Mouse (Mus musculus) cerebellum, adult 2 months (tissue): ENCODE data around the gene Thap11. TPM values are rescaled to one million over a fixed set of nuclear protein-coding genes. Genes with fewer than 3 reads are reported as not detected.

Experiments used
- DNase-seq, 2 experiments: peaks; one replicate each; pipeline ENCODE4 v3.0.0; 2021
- H3K27ac ChIP-seq: fragments of 200-500 bp; 2 replicates; pipeline ENCODE4 v1.5.1; 2012; ENCODE audit warnings: low read length, control low read depth, inconsistent platforms; ENCODE audit not compliant: insufficient read depth
- H3K27me3 ChIP-seq: fragments of 200-500 bp; 2 replicates; pipeline ENCODE4 v1.6.1; 2012; ENCODE audit warnings: inconsistent platforms, mild to moderate bottlenecking, low read length, moderate library complexity; ENCODE audit not compliant: control insufficient read depth, insufficient read depth
- H3K4me1 ChIP-seq: fragments of 200-500 bp; 2 replicates; pipeline ENCODE4 v1.6.1; 2011; ENCODE audit warnings: low read length; ENCODE audit not compliant: control insufficient read depth, insufficient read depth
- H3K4me3 ChIP-seq: fragments of 200-500 bp; replicated peaks from 2 replicates; pipeline ENCODE3; 2011; ENCODE audit warnings: mild to moderate bottlenecking, low read depth, low read length, control low read depth; ENCODE audit not compliant: insufficient read depth
- CTCF ChIP-seq: fragments of 200-500 bp; IDR thresholded peaks from 2 replicates; pipeline ENCODE4 v1.5.1; 2011; ENCODE audit warnings: low read depth, mild to moderate bottlenecking, control low read depth, low read length, moderate library complexity, borderline replicate concordance; ENCODE audit not compliant: insufficient read depth
- POLR2A ChIP-seq: fragments of 200-500 bp; IDR thresholded peaks from 2 replicates; pipeline ENCODE4 v1.6.1; 2011; ENCODE audit warnings: low read length, control low read depth, borderline replicate concordance; ENCODE audit not compliant: insufficient read depth
- WGBS: fragments of 180-500 bp; shearing (Covaris S2); methylation state at CpG from one replicate; pipeline ENCODE4 v1.1.7; 2018; 5-methylcytosine and 5-hydroxymethylcytosine counted together
- polyA plus RNA-seq: library from polyadenylated mRNA; depleted of rRNA; stranded (reverse); fragments of >200 nt; gene quantifications from 2 replicates; pipeline ENCODE4 v1.2.3, GENCODE M21; 2012

The Thap11 gene
- polyA plus RNA-seq, 1 experiment, result 52.0 TPM

DNA sequence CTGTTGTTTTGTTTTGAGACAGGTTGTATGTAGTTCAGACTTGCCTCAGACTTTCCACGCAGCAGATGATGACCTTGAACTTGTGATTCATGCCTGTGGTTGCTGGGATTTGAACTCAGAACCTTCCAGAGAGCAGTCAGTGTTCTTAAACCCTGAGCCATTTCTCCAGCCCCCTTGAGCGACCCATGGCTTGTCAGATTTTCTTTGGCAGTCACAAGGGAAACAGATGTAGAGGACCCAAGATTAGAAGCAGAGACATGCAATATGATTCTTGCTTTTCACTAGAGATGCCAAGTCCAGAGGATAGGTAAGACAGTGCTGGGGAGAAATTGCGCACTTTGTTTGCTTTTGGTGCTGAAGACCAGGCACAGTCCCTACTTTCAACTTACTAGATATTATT, 1.8 kb upstream of the Thap11 start, which contains the start of gene Cenpt:
Gene Cenpt (minus strand): TSS at position 101 of the 400 bp plus-strand sequence.
- DNase-seq, result no peak
- 88% methylated on average over 3 of the region's 3 CpGs for whole genome bisulfite sequencing
- Histone ChIP-seq H3K4me1 (no peaks in the 10 kb centered on the region; the same call in 1 of the 2 replicates), H3K27me3 (no peaks in the 10 kb centered on the region), H3K27ac (no peak within 1 kb of the TSS), H3K4me3 (no peak within 1 kb of the TSS)
- TF ChIP-seq POLR2A (no peak), CTCF (no peak)

DNA sequence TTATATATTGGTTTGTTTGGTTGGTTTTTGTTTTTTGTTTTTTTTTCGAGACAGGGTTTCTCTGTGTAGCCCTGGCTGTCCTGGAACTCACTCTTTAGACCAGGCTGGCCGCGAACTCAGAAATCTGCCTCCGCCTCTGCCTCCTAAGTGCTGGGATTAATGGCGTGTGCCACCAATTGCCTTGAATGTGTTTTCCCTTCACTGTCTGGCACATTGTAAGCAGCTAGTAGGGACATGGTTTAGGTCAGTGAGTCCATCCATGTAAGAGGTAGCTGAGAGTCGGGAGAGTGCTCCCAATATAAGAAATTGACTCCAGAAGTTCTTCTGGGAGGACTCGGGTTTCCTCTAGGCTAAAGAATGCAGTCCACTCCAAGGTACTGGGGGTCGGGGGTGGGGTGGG, 629 bp upstream of the Thap11 start:
- no peak for DNase-seq
- WGBS, result 32% methylated on average over 8 of the region's 8 CpGs
- no peaks in the 10 kb centered on the region for H3K27me3 ChIP-seq
- TF ChIP-seq CTCF, result no peak
- TF ChIP-seq POLR2A, result no peak
- H3K27ac ChIP-seq, result no peak overlapping the region
- no peaks in the 10 kb centered on the region; the same call in 1 of the 2 replicates for H3K4me1 ChIP-seq
- H3K4me3 ChIP-seq, result no peak overlapping the region

DNA sequence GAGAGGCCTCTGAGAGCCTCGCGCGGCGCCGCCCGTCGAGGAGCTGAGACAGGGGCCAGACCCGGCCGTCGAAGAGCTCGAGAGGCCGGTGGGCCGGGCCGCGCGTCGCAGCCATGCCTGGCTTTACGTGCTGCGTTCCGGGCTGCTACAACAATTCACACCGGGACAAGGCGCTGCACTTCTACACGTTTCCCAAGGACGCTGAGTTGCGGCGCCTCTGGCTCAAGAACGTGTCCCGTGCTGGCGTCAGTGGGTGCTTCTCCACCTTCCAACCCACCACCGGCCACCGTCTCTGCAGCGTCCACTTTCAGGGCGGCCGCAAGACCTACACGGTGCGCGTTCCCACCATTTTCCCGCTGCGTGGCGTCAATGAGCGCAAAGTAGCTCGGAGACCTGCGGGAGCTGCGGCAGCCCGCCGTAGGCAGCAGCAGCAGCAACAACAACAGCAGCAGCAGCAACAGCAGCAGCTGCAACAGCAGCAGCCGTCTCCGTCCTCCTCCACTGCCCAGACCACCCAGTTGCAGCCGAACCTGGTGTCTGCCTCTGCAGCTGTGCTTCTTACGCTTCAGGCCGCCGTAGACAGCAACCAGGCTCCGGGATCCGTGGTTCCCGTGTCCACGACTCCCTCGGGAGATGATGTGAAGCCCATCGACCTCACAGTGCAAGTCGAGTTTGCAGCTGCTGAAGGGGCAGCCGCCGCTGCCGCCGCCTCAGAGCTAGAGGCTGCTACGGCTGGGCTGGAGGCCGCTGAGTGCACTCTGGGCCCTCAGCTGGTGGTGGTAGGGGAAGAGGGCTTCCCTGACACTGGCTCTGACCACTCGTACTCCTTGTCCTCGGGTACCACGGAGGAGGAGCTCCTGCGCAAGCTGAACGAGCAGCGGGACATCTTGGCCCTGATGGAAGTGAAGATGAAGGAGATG, 576 bp downstream of the Thap11 start:
- no peaks in the 10 kb centered on the region; the same call in 1 of the 2 replicates for H3K4me1 ChIP-seq
- no peaks in the 10 kb centered on the region for H3K27me3 ChIP-seq
- WGBS, result under 1% methylated on average over 71 of the region's 71 CpGs
- no peak for TF ChIP-seq POLR2A
- TF ChIP-seq CTCF, result no peak
- peak overlapping the region; percentile 99 for H3K4me3 ChIP-seq
- DNase-seq, result peak in 1 of 2 experiments; percentile 58
- peak overlapping the region; percentile 49 for H3K27ac ChIP-seq

GRCm38 (mm10) chr8:105856168-105856835, 1.4 kb downstream of the Thap11 start:
- peak in 1 of 2 experiments; percentile 50 for DNase-seq
- TF ChIP-seq CTCF (no peak), POLR2A (no peak)
- Histone ChIP-seq H3K27me3 (no peaks in the 10 kb centered on the region), H3K4me3 (peak overlapping the region; percentile 99), H3K27ac (peak overlapping the region; percentile 49), H3K4me1 (no peaks in the 10 kb centered on the region; the same call in 1 of the 2 replicates)
- 5% methylated on average over 15 of the region's 15 CpGs for WGBS

DNA sequence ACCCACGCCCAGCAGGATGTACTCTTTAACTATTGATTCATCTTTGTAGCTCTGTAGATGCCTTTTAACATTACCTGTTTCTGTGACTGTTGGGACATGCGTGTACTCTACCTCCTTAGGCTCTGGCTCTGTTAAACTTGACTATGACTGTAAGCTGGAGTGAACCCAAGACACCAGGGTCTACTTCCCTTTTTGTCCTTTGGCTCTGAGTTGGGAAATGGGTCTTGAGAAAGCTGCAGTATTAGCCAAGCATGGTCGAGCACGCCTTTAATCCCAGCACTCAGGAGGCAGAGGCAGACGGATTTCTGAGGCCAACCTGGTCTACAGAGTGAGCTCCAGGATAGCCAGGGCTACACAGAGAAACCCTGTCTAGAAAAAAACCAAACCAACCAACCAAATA, 3.6 kb downstream of the Thap11 start:
- H3K4me1 ChIP-seq, result peaks cover 9% of the 10 kb centered on the region; the same call in 1 of the 2 replicates
- H3K27ac ChIP-seq, result no peak overlapping the region
- H3K27me3 ChIP-seq, result no peaks in the 10 kb centered on the region
- no peak for DNase-seq
- TF ChIP-seq POLR2A (no peak), CTCF (no peak)
- no peak overlapping the region for H3K4me3 ChIP-seq
- 80% methylated on average over 5 of the region's 5 CpGs for WGBS

DNA sequence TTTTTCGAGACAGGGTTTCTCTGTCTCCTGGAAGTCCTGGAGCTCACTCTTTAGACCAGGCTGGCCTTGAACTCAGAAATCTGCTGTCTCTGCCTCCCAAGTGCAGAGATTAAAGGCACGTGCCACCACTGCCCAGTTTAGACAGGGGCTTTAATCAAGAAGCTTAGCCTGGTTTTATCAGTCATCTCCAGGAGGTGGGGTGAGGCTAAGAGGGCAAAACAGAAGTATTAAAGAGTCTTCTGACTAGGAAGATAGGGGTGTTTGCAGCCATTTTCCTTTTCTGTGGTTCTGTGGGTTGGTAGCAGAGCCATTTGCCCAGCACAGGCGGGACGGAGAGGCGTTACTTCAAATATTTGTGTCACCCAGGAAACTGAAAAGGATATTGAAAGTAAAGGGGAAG, 4.4 kb downstream of the Thap11 start:
- TF ChIP-seq CTCF (no peak), POLR2A (no peak)
- no peak overlapping the region for H3K4me3 ChIP-seq
- no peaks in the 10 kb centered on the region for H3K27me3 ChIP-seq
- DNase-seq, result no peak
- H3K4me1 ChIP-seq, result peaks cover 9% of the 10 kb centered on the region; the same call in 1 of the 2 replicates
- H3K27ac ChIP-seq, result no peak overlapping the region
- WGBS, result 70% methylated on average over 5 of the region's 5 CpGs

GRCm38 (mm10) chr8:105860143-105860981, 5.4 kb downstream of the Thap11 start, which contains the start of gene Nutf2:
Nutf2 (plus strand) TSS chr8:105860580.
- WGBS, result 1% methylated on average over 59 of the region's 59 CpGs
- TF ChIP-seq POLR2A (peak; percentile 56; the same call in 1 of the 2 replicates), CTCF (no peak)
- peak; percentile 92 to 98 for DNase-seq
- peaks cover 9% of the 10 kb centered on the region; the same call in 1 of the 2 replicates for H3K4me1 ChIP-seq
- H3K27ac ChIP-seq, result peak within 1 kb of the TSS; percentile 86
- H3K27me3 ChIP-seq, result no peaks in the 10 kb centered on the region
- H3K4me3 ChIP-seq, result peak within 1 kb of the TSS; percentile 72
